Mouse (Mus musculus): ENCODE measurements around the gene Xrcc6. TPM values are rescaled to one million over a fixed set of nuclear protein-coding genes. Genes with fewer than 3 reads are reported as not detected.
A peak's percentile ranks its signal among the peaks of the same experiment; 100 is the strongest.

Gene Xrcc6
- polyA plus RNA-seq, 1 experiment = 183 TPM

- H3K36me3 ChIP-seq (ENCODE audit: control insufficient read depth, insufficient read depth, low read length) = no peaks in the 10 kb centered on the region
- no peaks in the 10 kb centered on the region for H3K4me1 ChIP-seq (replicated peaks; ENCODE audit: control insufficient read depth, insufficient read depth, low read length)
- WGBS = 95% methylated on average over 2 of the region's 2 CpGs
- no peak overlapping the region for H3K4me3 ChIP-seq (ENCODE audit: control insufficient read depth, insufficient read depth, low read length)
- no peak for DNase-seq
- no peak for TF ChIP-seq POLR2A (IDR thresholded peaks at IDR 0.05; ENCODE audit: control insufficient read depth, extremely low read depth, insufficient read depth, low read length, poor library complexity)
- TF ChIP-seq CTCF (IDR thresholded peaks at IDR 0.05; ENCODE audit: borderline replicate concordance, control insufficient read depth, extremely low read depth, insufficient read depth, low read length, poor library complexity) = no peak
- no peaks in the 10 kb centered on the region for H3K27me3 ChIP-seq (ENCODE audit: control insufficient read depth, insufficient read depth, low read length)
- no peak overlapping the region for H3K27ac ChIP-seq (ENCODE audit: control insufficient read depth, insufficient read depth, low read length)
Observed at GRCm38 (mm10) chr15:81985267-81986161, 2.1 kb upstream of the Xrcc6 start.

- peak; percentile 84; the same call in 1 of the 2 replicates for TF ChIP-seq CTCF (IDR thresholded peaks at IDR 0.05; ENCODE audit: borderline replicate concordance, control insufficient read depth, extremely low read depth, insufficient read depth, low read length, poor library complexity)
- no peak for TF ChIP-seq POLR2A (IDR thresholded peaks at IDR 0.05; ENCODE audit: control insufficient read depth, extremely low read depth, insufficient read depth, low read length, poor library complexity)
- no peaks in the 10 kb centered on the region for H3K4me1 ChIP-seq (replicated peaks; ENCODE audit: control insufficient read depth, insufficient read depth, low read length)
- H3K36me3 ChIP-seq (ENCODE audit: control insufficient read depth, insufficient read depth, low read length) = peaks cover 25% of the 10 kb centered on the region
- peak; percentile 56 for DNase-seq
- 61% methylated on average over 11 of the region's 11 CpGs for WGBS
- H3K27ac ChIP-seq (ENCODE audit: control insufficient read depth, insufficient read depth, low read length) = no peak overlapping the region
- H3K27me3 ChIP-seq (ENCODE audit: control insufficient read depth, insufficient read depth, low read length) = no peaks in the 10 kb centered on the region
- H3K4me3 ChIP-seq (ENCODE audit: control insufficient read depth, insufficient read depth, low read length) = no peak overlapping the region
Observed at GRCm38 (mm10) chr15:81989371-81990062, 1.9 kb downstream of the Xrcc6 start.

- Histone ChIP-seq H3K4me1 (replicated peaks; ENCODE audit: control insufficient read depth, insufficient read depth, low read length) (no peaks in the 10 kb centered on the region), H3K4me3 (ENCODE audit: control insufficient read depth, insufficient read depth, low read length) (no peak overlapping the region), H3K36me3 (ENCODE audit: control insufficient read depth, insufficient read depth, low read length) (peaks cover 35% of the 10 kb centered on the region), H3K27ac (ENCODE audit: control insufficient read depth, insufficient read depth, low read length) (no peak overlapping the region), H3K27me3 (ENCODE audit: control insufficient read depth, insufficient read depth, low read length) (no peaks in the 10 kb centered on the region)
- no peak for DNase-seq
- WGBS = 72% methylated on average over 7 of the region's 7 CpGs
- TF ChIP-seq CTCF (IDR thresholded peaks at IDR 0.05; ENCODE audit: borderline replicate concordance, control insufficient read depth, extremely low read depth, insufficient read depth, low read length, poor library complexity) (no peak), POLR2A (IDR thresholded peaks at IDR 0.05; ENCODE audit: control insufficient read depth, extremely low read depth, insufficient read depth, low read length, poor library complexity) (no peak)
Observed at GRCm38 (mm10) chr15:81990549-81990948, 2.9 kb downstream of the Xrcc6 start.

- H3K4me1 ChIP-seq (replicated peaks; ENCODE audit: control insufficient read depth, insufficient read depth, low read length) = no peaks in the 10 kb centered on the region
- no peaks in the 10 kb centered on the region for H3K27me3 ChIP-seq (ENCODE audit: control insufficient read depth, insufficient read depth, low read length)
- no peak overlapping the region for H3K4me3 ChIP-seq (ENCODE audit: control insufficient read depth, insufficient read depth, low read length)
- H3K27ac ChIP-seq (ENCODE audit: control insufficient read depth, insufficient read depth, low read length) = no peak overlapping the region
- DNase-seq = no peak
- H3K36me3 ChIP-seq (ENCODE audit: control insufficient read depth, insufficient read depth, low read length) = peaks cover 69% of the 10 kb centered on the region
- TF ChIP-seq CTCF (IDR thresholded peaks at IDR 0.05; ENCODE audit: borderline replicate concordance, control insufficient read depth, extremely low read depth, insufficient read depth, low read length, poor library complexity) (no peak), POLR2A (IDR thresholded peaks at IDR 0.05; ENCODE audit: control insufficient read depth, extremely low read depth, insufficient read depth, low read length, poor library complexity) (no peak)
- 89% methylated on average over 6 of the region's 6 CpGs for WGBS
Observed at GRCm38 (mm10) chr15:81993992-81994391, 6.4 kb downstream of the Xrcc6 start.

GRCm38 (mm10) chr15:82004257-82004656 is 16.6 kb downstream of the Xrcc6 start:
- TF ChIP-seq POLR2A (IDR thresholded peaks at IDR 0.05; ENCODE audit: control insufficient read depth, extremely low read depth, insufficient read depth, low read length, poor library complexity) = no peak
- TF ChIP-seq CTCF (IDR thresholded peaks at IDR 0.05; ENCODE audit: borderline replicate concordance, control insufficient read depth, extremely low read depth, insufficient read depth, low read length, poor library complexity) = no peak
- H3K36me3 ChIP-seq (ENCODE audit: control insufficient read depth, insufficient read depth, low read length) = peaks cover 53% of the 10 kb centered on the region
- 98% methylated on average over 8 of the region's 8 CpGs for WGBS
- DNase-seq = no peak
- no peaks in the 10 kb centered on the region; the same call in 1 of the 2 replicates for H3K4me1 ChIP-seq (replicated peaks; ENCODE audit: control insufficient read depth, insufficient read depth, low read length)
- H3K27ac ChIP-seq (ENCODE audit: control insufficient read depth, insufficient read depth, low read length) = no peak overlapping the region
- no peaks in the 10 kb centered on the region for H3K27me3 ChIP-seq (ENCODE audit: control insufficient read depth, insufficient read depth, low read length)
- no peak overlapping the region for H3K4me3 ChIP-seq (ENCODE audit: control insufficient read depth, insufficient read depth, low read length)

- TF ChIP-seq POLR2A (IDR thresholded peaks at IDR 0.05; ENCODE audit: control insufficient read depth, extremely low read depth, insufficient read depth, low read length, poor library complexity) (no peak), CTCF (IDR thresholded peaks at IDR 0.05; ENCODE audit: borderline replicate concordance, control insufficient read depth, extremely low read depth, insufficient read depth, low read length, poor library complexity) (no peak)
- Histone ChIP-seq H3K27me3 (ENCODE audit: control insufficient read depth, insufficient read depth, low read length) (no peaks in the 10 kb centered on the region), H3K4me1 (replicated peaks; ENCODE audit: control insufficient read depth, insufficient read depth, low read length) (peaks cover 15% of the 10 kb centered on the region), H3K36me3 (ENCODE audit: control insufficient read depth, insufficient read depth, low read length) (peaks cover 7% of the 10 kb centered on the region; the same call in 1 of the 2 replicates), H3K4me3 (ENCODE audit: control insufficient read depth, insufficient read depth, low read length) (no peak overlapping the region), H3K27ac (ENCODE audit: control insufficient read depth, insufficient read depth, low read length) (no peak overlapping the region)
- DNase-seq = no peak
- 92% methylated on average over 6 of the region's 6 CpGs for WGBS
Observed at GRCm38 (mm10) chr15:82011947-82012346, 24.3 kb downstream of the Xrcc6 start.

Data from thymus, adult 2 months (tissue).